Mouse (Mus musculus): ENCODE results near the gene Polr2c.

The Polr2c gene

DNA sequence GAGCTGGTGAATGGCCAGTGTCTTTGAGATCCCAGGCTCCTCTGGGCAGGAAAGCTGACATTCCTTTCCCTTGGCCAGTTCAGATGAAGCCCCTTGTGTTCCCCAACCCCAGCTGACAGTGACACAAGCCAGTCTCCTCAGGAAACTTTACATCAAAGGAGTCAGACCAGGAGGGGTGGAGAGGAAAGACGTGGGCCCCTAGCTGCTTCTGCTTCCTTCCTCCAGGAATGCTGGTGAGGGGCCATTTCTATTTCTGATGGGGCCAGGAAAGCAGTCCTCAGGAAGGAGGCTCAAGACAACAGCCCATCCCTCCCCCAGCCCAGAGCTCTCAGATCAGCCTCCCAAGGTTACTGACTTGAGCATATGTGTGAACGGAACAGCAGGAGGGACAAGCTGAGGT lies 35.7 kb downstream of the Polr2c start:
- DNase-seq = no peak

- DNase-seq = peak; percentile 48
These were observed 42.0 kb downstream of the Polr2c start for GRCm38 (mm10) chr8:94899262-94899661.

GRCm38 (mm10) chr8:94900617-94901016 lies 43.4 kb downstream of the Polr2c start:
- no peak for DNase-seq

DNA sequence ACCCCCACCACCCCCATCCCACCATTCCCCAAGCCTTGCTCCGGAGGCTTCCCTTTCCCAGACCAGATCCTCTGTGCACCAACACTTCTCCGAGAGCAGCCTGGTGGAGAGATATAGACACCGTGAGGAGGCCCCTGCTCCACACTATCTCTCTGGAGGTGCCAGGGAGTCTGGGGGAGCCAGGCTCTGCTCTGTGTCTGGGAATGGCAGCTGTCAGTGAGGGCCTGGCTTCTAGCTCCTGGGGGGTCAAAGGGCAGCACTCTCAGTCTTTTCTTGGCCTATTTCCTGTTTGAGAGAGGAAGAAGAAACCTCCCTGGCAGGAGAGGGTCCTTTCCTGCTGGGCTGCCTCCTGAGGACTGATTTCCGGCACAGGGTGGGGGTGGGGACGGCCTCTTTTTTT lies 43.8 kb downstream of the Polr2c start:
- peak; percentile 21 for DNase-seq

- DNase-seq = no peak
These were observed 46.5 kb downstream of the Polr2c start for GRCm38 (mm10) chr8:94903709-94904108.

DNA sequence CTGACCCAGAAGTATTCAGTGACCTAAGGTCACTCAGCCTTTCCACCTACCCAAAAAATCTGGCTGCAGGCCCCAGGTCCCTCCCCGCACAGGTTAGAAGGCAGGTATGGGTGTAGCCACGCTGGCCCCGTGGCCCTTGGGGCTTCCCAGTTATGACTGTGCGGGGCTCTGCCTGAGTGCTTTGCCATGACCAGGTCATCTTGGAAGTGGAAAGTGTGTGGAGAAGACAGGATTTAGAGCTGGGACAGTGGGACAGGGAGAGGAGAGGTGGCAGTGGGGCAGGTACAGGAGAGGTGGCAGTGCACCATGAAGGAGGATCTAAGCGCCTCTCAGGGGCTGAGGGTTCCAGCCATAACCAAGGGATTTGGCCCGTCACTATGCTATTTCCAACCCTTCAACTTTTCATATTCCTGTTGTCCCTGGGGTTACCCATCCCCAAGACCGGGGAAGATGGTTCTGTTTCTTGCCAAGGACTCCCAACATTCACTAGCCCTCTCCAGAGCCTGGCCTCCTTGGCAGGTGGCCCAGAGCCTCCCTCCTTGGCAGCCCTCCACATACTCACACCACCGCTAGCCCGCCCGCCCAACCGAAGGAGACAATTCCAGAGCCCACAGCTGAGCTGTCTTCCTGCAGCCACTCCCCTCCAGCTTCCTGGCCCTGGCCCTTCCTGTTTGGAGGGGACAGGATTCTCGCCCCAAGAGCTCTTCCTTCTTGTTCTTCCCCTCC lies 47.4 kb downstream of the Polr2c start:
- DNase-seq = peak; percentile 64

- no peak for DNase-seq
These were observed 50.5 kb downstream of the Polr2c start for GRCm38 (mm10) chr8:94907591-94908300.

DNA sequence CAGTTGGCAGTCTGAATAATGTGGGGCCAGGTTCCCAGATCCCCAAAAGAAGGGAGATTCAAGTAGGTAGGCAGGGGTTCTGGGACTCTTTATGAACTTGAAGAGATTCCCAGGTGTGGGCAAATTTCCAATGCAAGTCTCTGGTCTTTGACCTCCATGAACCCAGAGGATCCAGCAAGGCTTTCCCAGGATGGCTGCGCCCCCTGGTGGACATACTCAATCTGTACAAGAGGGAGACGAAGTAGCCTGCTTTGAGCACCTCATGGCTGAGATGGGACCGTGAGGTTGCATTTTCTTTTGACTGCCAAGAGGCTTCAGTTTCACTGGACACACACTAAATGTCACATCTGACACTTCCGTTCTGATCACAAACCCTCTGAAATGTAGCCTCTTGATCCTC lies 51.6 kb downstream of the Polr2c start:
- peak; percentile 86 for DNase-seq

DNA sequence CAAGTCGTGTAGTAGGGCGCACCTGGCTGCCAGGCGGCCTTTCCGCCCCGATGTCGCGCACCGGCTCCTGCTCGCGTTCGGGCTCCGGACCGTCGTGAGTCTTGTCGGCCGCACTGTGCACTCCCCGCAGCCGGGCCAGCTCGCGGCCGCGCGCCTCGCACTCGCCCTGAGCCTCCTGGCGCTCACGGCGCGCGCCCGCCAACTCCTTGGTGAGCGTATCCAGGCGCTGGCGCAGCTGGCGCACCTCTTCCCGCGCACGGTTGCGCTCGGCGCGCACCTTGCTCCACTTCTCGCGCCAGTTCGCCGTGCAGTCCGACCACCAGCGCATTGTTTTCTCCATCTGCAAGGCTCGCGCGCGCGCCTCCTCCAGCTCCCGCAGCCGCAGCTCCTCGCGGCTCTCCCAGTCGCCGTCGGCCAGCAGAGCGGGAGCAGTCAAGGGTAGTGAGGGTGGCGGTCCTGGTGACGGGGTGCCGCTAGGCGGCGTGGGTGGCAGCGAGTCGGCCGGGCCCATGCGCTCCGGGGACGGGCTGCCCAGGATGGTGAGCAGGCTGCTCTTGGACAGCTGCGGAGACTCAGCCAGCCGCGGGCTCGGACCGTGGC lies 55.9 kb downstream of the Polr2c start:
- DNase-seq = peak; percentile 88

- no peak for DNase-seq
These were observed 57.0 kb downstream of the Polr2c start for GRCm38 (mm10) chr8:94914256-94914655.

- DNase-seq = peak; percentile 30
These were observed 57.5 kb downstream of the Polr2c start for GRCm38 (mm10) chr8:94914701-94915101.

- peak; percentile 22 for DNase-seq
These were observed 59.2 kb downstream of the Polr2c start for GRCm38 (mm10) chr8:94916311-94916959.

DNA sequence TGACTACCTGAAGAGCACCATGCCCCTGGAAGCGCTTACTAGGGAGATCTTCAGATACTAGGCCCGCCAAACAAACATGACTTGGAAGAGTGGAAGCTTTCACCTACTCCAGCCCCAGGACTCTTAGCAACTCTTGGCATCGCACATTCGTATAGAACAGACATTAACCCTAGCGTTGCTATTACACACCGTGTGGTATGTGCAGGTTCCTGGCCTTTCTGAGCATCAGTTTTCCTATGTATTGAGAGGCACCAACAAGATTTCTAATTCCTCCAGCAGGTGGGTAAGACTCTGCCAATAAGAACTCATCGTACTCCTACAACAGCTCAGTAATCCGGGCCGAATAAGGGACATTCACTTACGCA lies 59.7 kb downstream of the Polr2c start:
- no peak for DNase-seq

DNA sequence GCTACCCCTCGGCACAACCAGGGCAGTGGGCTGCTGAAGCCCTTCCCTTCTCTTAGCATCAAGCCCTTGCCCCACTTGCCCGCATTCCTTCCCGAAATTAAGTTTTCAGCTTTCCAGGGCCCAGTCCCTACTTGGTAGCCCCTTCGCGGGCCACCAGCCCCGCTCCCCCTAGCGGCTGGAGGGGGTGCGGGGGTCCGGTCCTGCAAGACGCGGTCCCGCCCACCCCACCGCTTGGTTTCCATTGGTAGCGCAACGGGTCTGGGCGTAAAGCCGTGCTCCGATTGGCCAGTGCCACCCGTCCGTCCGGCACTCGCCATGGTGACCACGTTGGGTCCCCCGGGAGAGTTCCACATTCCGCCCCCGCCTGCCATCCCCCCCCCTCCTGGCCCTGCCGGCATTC lies 60.1 kb downstream of the Polr2c start:
- peak; percentile 96 for DNase-seq

- no peak for DNase-seq
These were observed 60.7 kb downstream of the Polr2c start, which contains the start of gene Ccdc102a for GRCm38 (mm10) chr8:94917851-94918495. Gene Ccdc102a, minus strand, starts transcription at chr8:94918098.

- no peak for DNase-seq
These were observed 62.0 kb downstream of the Polr2c start for GRCm38 (mm10) chr8:94919256-94919655.

GRCm38 (mm10) chr8:94922176-94922575 lies 64.9 kb downstream of the Polr2c start:
- DNase-seq = no peak

GRCm38 (mm10) chr8:94922602-94923001 lies 65.4 kb downstream of the Polr2c start:
- DNase-seq = no peak

Data from retina, postnatal 1 day (tissue).